Mouse (Mus musculus): ENCODE measurements around the gene Prkag2. TPM values are rescaled to one million over a fixed set of nuclear protein-coding genes. Genes with fewer than 3 reads are reported as not detected.

The Prkag2 gene
- polyA plus RNA-seq, 1 experiment from 2014 or later: 38.3 TPM

DNA sequence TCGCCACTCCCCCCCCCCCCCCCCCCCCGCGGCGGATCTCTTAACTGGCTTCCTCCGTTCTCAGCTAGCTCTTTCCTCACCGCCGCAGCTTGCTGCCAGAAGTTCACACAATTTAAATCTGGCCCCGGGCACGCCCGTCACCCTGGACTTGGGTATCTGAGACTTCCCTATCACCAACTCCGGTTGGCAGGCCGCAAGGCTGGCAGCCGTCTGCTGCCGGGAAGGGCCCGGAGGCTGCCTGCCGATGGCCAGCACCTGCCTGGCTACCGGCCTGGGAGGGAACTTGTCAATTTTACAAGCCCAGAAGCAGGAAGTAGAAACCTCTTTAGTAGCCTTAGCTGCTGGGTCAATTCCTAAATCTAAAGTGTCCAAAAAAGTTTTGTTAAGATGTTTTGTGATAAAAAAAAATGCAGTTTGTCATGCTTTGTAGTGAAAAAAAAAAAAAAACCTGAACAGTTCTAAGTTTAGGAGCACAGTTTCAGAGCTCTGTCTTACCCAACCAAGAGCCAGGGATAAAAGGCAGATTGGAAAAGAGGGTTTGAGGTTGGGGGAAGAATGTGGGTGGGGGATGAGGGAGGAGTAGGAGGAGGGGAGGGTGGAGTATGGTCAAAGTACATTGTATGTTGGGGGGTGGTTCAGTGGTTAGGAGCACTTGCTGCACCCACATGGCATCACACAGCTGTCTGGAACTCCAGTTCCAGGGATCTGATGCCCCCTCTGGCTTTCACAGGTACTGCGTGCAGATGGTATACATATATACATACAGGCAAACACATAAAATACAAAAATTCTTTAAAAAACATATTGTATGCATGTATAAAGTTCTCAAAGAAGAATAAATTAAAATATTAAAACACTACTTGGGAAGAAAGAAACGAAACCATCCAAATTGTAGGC lies 191.4 kb downstream of the Prkag2 start:
- 14% methylated on average over 13 of the region's 19 CpGs for WGBS
- Histone ChIP-seq H3K4me1 (replicated peaks; ENCODE audit: control insufficient read depth, insufficient read depth, low read length) (no peaks in the 10 kb centered on the region), H3K27ac (ENCODE audit: low read depth, low read length) (peak overlapping the region; percentile 97), H3K4me3 (ENCODE audit: low read depth, low read length) (peak overlapping the region; percentile 88), H3K9me3 (ENCODE audit: control insufficient read depth) (no peaks in the 10 kb centered on the region), H3K9ac (ENCODE audit: low read depth, low read length) (peak overlapping the region; percentile 78), H3K36me3 (ENCODE audit: control insufficient read depth, insufficient read depth) (peaks cover 10% of the 10 kb centered on the region; the same call in 1 of the 2 replicates), H3K27me3 (replicated peaks; ENCODE audit: control insufficient read depth, insufficient read depth, low read length) (no peaks in the 10 kb centered on the region), H3K4me2 (replicated peaks; ENCODE audit: low read depth) (peak overlapping the region; percentile 87)
- peak; percentile 72 for TF ChIP-seq CTCF (IDR thresholded peaks at IDR 0.05; ENCODE audit: low read depth)
- ATAC-seq: peak; percentile 68

DNA sequence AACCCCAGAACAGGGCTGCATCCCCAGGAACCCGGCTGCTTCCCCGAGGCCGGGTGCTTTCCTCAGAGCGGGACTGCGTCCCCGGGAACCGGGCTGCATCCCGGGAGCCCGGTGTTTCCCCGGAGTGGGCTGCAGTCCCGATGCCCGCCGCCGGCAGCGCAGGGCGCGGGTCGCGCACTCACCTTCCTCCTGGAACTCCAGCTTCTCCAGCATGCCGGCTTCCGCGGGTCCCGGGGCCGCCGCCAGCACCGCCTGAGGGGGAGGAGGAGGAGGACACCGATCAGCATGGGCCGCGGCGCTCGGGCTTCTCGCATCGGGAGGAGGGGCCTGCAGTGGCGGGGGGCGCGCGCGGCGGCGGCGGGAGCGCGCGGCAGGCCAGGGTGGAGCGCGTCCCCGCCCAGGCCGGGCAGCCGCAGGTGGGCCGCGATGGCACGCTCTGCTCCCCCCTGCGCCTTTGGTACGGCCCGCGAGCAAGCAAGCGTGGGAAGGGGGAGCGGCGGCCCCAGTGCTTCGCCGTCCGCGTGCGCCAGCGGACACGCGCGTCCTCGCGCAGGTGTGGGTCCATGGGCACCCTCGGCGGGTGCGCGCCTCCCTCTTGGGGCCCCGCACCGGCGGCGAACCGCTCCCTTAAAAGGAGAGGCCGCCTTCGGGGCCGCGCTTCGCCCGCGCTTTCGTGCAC lies 192.2 kb downstream of the Prkag2 start:
- peak; percentile 70 for TF ChIP-seq CTCF (IDR thresholded peaks at IDR 0.05; ENCODE audit: low read depth)
- WGBS: under 1% methylated on average over 69 of the region's 87 CpGs
- Histone ChIP-seq H3K36me3 (ENCODE audit: control insufficient read depth, insufficient read depth) (peaks cover 11% of the 10 kb centered on the region; the same call in 1 of the 2 replicates), H3K4me3 (ENCODE audit: low read depth, low read length) (peak overlapping the region; percentile 88), H3K27me3 (replicated peaks; ENCODE audit: control insufficient read depth, insufficient read depth, low read length) (no peaks in the 10 kb centered on the region), H3K4me1 (replicated peaks; ENCODE audit: control insufficient read depth, insufficient read depth, low read length) (no peaks in the 10 kb centered on the region), H3K27ac (ENCODE audit: low read depth, low read length) (peak overlapping the region; percentile 97), H3K9me3 (ENCODE audit: control insufficient read depth) (no peaks in the 10 kb centered on the region), H3K4me2 (replicated peaks; ENCODE audit: low read depth) (peak overlapping the region; percentile 87), H3K9ac (ENCODE audit: low read depth, low read length) (peak overlapping the region; percentile 78)
- peak; percentile 90 for ATAC-seq

DNA sequence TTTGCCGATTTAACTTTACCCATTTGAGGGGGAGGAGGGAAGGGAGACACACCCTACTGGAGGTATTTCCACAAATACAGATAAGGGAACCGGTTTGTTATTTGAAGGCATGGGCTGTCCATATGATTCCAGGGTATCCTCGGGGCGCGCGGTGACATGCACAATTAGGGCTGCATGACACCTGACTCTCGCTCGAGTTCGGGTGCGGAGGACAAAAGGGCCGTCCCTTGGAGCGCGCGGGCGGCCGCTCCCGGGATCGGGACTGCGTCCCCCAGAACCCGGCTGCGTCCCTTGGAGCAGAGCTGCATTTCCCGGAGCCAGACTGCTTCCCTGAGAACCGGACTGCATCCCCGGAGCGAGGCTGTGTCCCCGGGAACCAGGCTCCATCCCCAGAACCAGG lies 192.7 kb downstream of the Prkag2 start:
- Histone ChIP-seq H3K36me3 (ENCODE audit: control insufficient read depth, insufficient read depth) (peaks cover 11% of the 10 kb centered on the region; the same call in 1 of the 2 replicates), H3K4me1 (replicated peaks; ENCODE audit: control insufficient read depth, insufficient read depth, low read length) (no peaks in the 10 kb centered on the region), H3K27ac (ENCODE audit: low read depth, low read length) (peak overlapping the region; percentile 97), H3K9ac (ENCODE audit: low read depth, low read length) (peak overlapping the region; percentile 78), H3K4me2 (replicated peaks; ENCODE audit: low read depth) (peak overlapping the region; percentile 87), H3K9me3 (ENCODE audit: control insufficient read depth) (no peaks in the 10 kb centered on the region), H3K27me3 (replicated peaks; ENCODE audit: control insufficient read depth, insufficient read depth, low read length) (no peaks in the 10 kb centered on the region), H3K4me3 (ENCODE audit: low read depth, low read length) (peak overlapping the region; percentile 88)
- under 1% methylated on average over 26 of the region's 26 CpGs for WGBS
- ATAC-seq: 0 out of 2 replicates have a peak, but pooled peaks have one; percentile 1
- no peak for TF ChIP-seq CTCF (IDR thresholded peaks at IDR 0.05; ENCODE audit: low read depth)

DNA sequence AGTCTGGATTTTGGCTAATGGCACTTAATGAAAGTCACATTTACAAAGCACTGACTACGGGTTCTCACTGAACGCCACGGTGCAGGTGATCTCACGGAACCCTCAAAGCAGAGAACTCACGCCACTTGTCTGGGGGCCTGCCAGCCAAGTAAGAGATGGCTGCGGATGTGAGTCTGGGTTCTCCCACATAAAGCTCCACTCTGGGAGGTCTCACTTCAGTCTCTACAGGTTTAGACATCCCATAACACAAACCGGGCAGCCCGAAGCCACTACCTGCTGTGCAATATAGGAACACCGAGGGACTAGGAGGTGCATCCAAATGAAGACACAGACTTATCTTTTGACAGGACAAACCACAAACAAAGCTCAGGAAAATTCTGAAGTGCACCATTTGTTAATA lies 193.6 kb downstream of the Prkag2 start:
- no peaks in the 10 kb centered on the region for H3K9me3 ChIP-seq (ENCODE audit: control insufficient read depth)
- peak overlapping the region; percentile 87 for H3K4me2 ChIP-seq (replicated peaks; ENCODE audit: low read depth)
- ATAC-seq: no peak
- no peak overlapping the region for H3K27ac ChIP-seq (ENCODE audit: low read depth, low read length)
- no peaks in the 10 kb centered on the region for H3K27me3 ChIP-seq (replicated peaks; ENCODE audit: control insufficient read depth, insufficient read depth, low read length)
- WGBS: 74% methylated on average over 9 of the region's 9 CpGs
- H3K36me3 ChIP-seq (ENCODE audit: control insufficient read depth, insufficient read depth): peaks cover 11% of the 10 kb centered on the region; the same call in 1 of the 2 replicates
- peak overlapping the region; percentile 88 for H3K4me3 ChIP-seq (ENCODE audit: low read depth, low read length)
- no peaks in the 10 kb centered on the region for H3K4me1 ChIP-seq (replicated peaks; ENCODE audit: control insufficient read depth, insufficient read depth, low read length)
- TF ChIP-seq CTCF (IDR thresholded peaks at IDR 0.05; ENCODE audit: low read depth): no peak
- H3K9ac ChIP-seq (ENCODE audit: low read depth, low read length): no peak overlapping the region

DNA sequence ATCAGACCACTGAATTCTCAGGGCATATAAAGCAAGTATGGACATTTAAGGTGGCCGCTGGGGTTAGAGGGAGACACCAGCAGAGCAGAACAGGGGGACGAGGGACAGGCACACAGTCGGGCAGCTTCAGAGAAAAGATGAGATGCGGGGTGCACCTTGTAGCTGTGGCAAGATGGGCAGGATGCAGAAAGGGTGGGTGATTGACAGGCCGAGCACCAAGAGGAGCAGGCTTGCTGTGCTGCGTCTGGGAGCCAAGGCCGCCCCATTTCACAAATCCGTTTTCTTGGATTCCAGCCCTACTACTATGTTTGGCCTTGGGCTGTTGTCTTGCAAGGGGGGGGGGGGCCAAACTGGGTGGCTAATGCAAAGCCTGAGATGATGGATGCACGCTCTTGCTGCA lies 195.5 kb downstream of the Prkag2 start:
- no peak overlapping the region for H3K27ac ChIP-seq (ENCODE audit: low read depth, low read length)

DNA sequence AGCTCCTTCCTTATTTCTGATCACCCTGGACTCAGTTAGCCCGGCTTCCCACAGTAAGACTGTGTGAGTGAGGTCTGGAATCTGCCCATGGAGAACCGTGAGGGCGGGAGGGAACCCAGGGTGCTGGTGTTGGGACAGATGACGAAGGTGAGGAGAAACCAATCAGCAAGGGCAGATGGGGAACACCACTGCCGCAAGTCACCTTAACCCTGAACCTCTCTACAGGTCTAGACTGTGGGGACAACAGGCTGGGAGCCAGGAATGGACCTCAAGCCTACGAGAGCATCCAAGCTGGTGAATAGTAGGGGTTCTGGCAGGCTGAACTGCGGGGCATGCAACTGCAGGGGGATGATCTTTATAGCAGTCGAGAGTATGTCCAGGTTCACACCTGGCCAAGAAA lies 196.0 kb downstream of the Prkag2 start:
- 88% methylated on average over 8 of the region's 8 CpGs for WGBS
- H3K9me3 ChIP-seq (ENCODE audit: control insufficient read depth): no peaks in the 10 kb centered on the region
- ATAC-seq: no peak
- H3K4me2 ChIP-seq (replicated peaks; ENCODE audit: low read depth): no peak overlapping the region
- H3K4me3 ChIP-seq (ENCODE audit: low read depth, low read length): no peak overlapping the region
- no peaks in the 10 kb centered on the region for H3K4me1 ChIP-seq (replicated peaks; ENCODE audit: control insufficient read depth, insufficient read depth, low read length)
- no peaks in the 10 kb centered on the region for H3K27me3 ChIP-seq (replicated peaks; ENCODE audit: control insufficient read depth, insufficient read depth, low read length)
- H3K36me3 ChIP-seq (ENCODE audit: control insufficient read depth, insufficient read depth): peaks cover 15% of the 10 kb centered on the region; the same call in 1 of the 2 replicates
- no peak for TF ChIP-seq CTCF (IDR thresholded peaks at IDR 0.05; ENCODE audit: low read depth)
- H3K27ac ChIP-seq (ENCODE audit: low read depth, low read length): no peak overlapping the region
- H3K9ac ChIP-seq (ENCODE audit: low read depth, low read length): no peak overlapping the region

More for the DNA sequence above, 195.5 kb downstream of the Prkag2 start:
- Histone ChIP-seq H3K27me3 (replicated peaks; ENCODE audit: control insufficient read depth, insufficient read depth, low read length) (no peaks in the 10 kb centered on the region), H3K9ac (ENCODE audit: low read depth, low read length) (no peak overlapping the region), H3K4me3 (ENCODE audit: low read depth, low read length) (no peak overlapping the region), H3K4me2 (replicated peaks; ENCODE audit: low read depth) (no peak overlapping the region), H3K9me3 (ENCODE audit: control insufficient read depth) (no peaks in the 10 kb centered on the region), H3K4me1 (replicated peaks; ENCODE audit: control insufficient read depth, insufficient read depth, low read length) (no peaks in the 10 kb centered on the region), H3K36me3 (ENCODE audit: control insufficient read depth, insufficient read depth) (peaks cover 15% of the 10 kb centered on the region; the same call in 1 of the 2 replicates)
- no peak for ATAC-seq
- whole genome bisulfite sequencing: 82% methylated on average over 9 of the region's 9 CpGs
- no peak for TF ChIP-seq CTCF (IDR thresholded peaks at IDR 0.05; ENCODE audit: low read depth)

All from intestine, postnatal 0 days (tissue).